Mouse (Mus musculus): ENCODE results near the gene Ripor2. TPM values are rescaled to one million over a fixed set of nuclear protein-coding genes. Genes with fewer than 3 reads are reported as not detected.

The Ripor2 gene
- total RNA-seq, 2 experiments from 2014 or later = 7.1 to 15.5 TPM

- ATAC-seq (replicated peaks; ENCODE audit: low FRiP score, poor library complexity, severe bottlenecking) = no peak
Observed at GRCm38 (mm10) chr13:24578317-24578716, 3.7 kb upstream of the Ripor2 start.

- ATAC-seq (replicated peaks; ENCODE audit: low FRiP score, poor library complexity, severe bottlenecking) = peak; percentile 84
Observed at GRCm38 (mm10) chr13:24580759-24581158, 1.2 kb upstream of the Ripor2 start.

GRCm38 (mm10) chr13:24584403-24584802 lies 2.4 kb downstream of the Ripor2 start:
- ATAC-seq (replicated peaks; ENCODE audit: low FRiP score, poor library complexity, severe bottlenecking) = no peak

- no peak for ATAC-seq (replicated peaks; ENCODE audit: low FRiP score, poor library complexity, severe bottlenecking)
Observed at GRCm38 (mm10) chr13:24584841-24585240, 2.9 kb downstream of the Ripor2 start.

DNA sequence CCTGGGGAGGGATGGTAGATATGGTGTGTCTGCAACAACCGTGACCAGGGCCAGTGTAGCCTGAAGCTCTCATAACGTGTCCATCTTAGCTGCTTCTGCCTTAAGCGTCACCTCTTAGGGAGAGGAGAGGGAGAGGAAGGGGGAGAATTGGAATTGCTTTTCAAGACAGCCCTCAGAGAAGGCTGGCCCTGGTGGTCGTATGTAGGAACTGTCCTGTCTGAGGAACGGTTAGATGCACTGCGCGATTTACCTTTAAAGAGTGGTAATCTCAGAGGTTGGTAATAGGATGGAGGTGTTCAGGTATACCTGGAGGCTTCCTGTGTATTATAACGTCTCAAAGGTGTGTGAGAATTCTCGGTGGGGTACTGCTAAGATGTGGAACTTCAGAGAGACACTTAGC lies 3.4 kb downstream of the Ripor2 start:
- no peak for ATAC-seq (replicated peaks; ENCODE audit: low FRiP score, poor library complexity, severe bottlenecking)

- no peak for ATAC-seq (replicated peaks; ENCODE audit: low FRiP score, poor library complexity, severe bottlenecking)
Observed at GRCm38 (mm10) chr13:24587192-24587895, 5.4 kb downstream of the Ripor2 start.

DNA sequence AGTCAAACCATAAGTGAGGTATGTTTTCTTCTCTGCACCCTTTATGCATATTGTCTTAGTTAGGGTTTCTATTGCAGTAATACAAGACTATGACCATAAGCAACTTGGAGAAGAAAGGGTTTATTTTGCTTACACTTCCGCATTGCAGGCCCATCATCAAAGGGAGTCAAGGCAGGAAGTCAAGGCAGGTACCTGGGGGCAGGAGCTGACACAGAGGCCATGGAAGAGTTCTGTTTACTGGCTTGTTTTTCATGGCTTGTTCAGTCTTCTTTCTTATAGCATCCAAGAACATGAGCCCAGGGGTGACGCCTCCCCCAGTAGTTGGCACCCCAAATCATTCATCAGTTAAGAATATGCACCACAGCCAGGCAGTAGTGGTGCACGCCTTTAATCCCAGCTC lies 6.6 kb downstream of the Ripor2 start:
- no peak for ATAC-seq (replicated peaks; ENCODE audit: low FRiP score, poor library complexity, severe bottlenecking)

DNA sequence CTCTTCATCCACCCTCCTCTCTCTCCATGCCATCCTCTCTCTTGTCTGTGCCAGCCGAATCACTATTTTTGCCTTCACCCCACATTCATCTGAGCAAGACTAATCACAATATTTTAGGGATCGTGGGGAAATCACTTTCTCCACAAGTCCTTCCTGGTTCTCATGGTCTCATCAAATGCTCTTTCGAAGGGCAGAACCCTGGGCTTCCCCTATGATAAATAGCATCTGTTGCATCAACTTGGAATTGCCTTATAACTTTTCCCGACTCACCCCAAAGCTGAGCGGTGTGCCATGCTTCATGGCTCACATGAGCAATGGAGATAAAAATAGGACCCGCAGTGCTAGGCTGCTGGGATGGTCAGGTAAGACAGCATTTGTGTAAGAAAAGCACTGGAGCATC lies 9.7 kb downstream of the Ripor2 start:
- ATAC-seq (replicated peaks; ENCODE audit: low FRiP score, poor library complexity, severe bottlenecking) = no peak

- ATAC-seq (replicated peaks; ENCODE audit: low FRiP score, poor library complexity, severe bottlenecking) = no peak
Observed at GRCm38 (mm10) chr13:24594303-24594702, 12.3 kb downstream of the Ripor2 start.

DNA sequence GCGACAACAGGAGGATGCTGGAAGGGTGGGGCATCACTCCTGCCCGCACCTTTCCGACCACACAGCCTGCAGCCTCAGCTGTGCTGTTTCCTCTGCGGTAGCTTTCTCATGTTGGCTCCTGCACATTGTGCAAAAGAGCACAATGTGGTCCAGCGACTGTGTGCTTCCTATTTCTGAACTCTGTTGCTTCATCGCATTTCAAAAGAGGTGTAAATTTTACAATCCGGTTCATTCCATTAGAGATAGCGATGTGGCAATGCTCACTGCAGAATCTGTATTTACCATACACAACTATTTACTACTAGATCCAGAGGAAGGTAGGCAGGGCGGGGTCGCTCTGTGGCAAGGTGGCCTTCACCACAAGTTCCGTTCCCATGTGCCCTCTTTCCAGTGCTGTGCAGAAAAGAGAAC lies 17.6 kb downstream of the Ripor2 start:
- no peak for ATAC-seq (replicated peaks; ENCODE audit: low FRiP score, poor library complexity, severe bottlenecking)

- ATAC-seq (replicated peaks; ENCODE audit: low FRiP score, poor library complexity, severe bottlenecking) = peak; percentile 46; the same call in 1 of the 2 replicates
Observed at GRCm38 (mm10) chr13:24602978-24603377, 21.0 kb downstream of the Ripor2 start.

DNA sequence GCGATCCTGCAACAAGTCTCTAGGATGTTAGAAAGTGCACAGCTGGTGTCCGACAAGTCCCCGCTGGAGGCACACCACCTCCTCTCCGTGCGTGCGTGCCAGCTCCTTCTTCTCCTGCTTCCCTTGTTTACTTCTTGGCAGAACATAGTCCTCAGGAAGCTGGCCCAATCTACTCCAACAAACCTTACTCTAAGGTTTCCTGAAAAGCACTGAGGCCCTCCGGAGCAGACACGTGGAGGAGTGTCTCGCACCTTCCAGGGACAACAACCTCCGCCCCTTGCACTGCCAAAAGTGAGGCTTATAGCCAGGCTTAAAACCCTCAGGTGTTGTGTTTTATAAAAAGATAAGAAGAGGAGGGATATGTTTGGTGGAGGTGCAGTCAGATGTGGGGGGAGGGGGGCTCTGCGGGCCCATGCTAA lies 21.6 kb downstream of the Ripor2 start:
- no peak for ATAC-seq (replicated peaks; ENCODE audit: low FRiP score, poor library complexity, severe bottlenecking)

- ATAC-seq (replicated peaks; ENCODE audit: low FRiP score, poor library complexity, severe bottlenecking) = no peak
Observed at GRCm38 (mm10) chr13:24604096-24604495, 22.1 kb downstream of the Ripor2 start.

- no peak for ATAC-seq (replicated peaks; ENCODE audit: low FRiP score, poor library complexity, severe bottlenecking)
Observed at GRCm38 (mm10) chr13:24604761-24605591, 23.0 kb downstream of the Ripor2 start.

DNA sequence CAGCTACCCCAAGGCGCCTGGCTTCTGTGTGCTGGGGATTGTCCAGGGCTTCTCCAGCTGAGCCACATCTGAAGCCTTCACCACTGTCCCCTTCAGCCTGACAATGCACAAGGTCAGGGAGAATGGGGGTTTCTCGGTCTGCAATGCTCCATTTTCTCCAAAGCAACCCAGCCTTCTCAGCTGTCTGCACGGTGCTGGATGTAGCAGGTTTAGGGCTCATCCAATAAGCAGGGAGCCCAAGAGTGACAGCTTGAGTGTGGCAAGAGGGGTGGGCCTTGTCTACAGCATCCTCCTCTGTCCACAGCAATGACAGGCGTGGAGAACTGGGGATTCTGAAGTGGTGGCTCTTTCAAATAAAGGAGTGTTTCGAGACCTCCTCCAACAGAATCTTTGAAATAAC lies 23.8 kb downstream of the Ripor2 start:
- ATAC-seq (replicated peaks; ENCODE audit: low FRiP score, poor library complexity, severe bottlenecking) = no peak

DNA sequence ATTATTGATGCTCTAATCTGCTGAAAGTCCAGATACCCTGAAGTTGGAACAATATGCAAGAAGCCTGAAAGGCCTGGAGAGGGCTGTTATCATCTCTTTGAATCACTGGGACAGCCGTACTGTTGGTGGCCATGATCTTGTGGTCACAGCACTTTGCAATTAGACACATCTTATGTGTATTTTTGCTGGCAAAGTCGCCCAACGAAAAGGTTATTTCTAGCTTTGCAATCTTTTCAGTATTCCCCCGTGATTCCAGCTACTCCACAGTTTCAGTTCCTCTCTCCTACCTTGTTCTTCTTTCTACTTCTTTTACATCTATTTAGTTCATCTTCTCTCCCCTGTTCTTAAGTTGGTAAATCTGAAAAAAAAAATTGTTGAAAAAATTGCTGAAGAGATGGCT lies 26.0 kb downstream of the Ripor2 start:
- ATAC-seq (replicated peaks; ENCODE audit: low FRiP score, poor library complexity, severe bottlenecking) = no peak

GRCm38 (mm10) chr13:24608709-24609108 lies 26.7 kb downstream of the Ripor2 start:
- no peak for ATAC-seq (replicated peaks; ENCODE audit: low FRiP score, poor library complexity, severe bottlenecking)

DNA sequence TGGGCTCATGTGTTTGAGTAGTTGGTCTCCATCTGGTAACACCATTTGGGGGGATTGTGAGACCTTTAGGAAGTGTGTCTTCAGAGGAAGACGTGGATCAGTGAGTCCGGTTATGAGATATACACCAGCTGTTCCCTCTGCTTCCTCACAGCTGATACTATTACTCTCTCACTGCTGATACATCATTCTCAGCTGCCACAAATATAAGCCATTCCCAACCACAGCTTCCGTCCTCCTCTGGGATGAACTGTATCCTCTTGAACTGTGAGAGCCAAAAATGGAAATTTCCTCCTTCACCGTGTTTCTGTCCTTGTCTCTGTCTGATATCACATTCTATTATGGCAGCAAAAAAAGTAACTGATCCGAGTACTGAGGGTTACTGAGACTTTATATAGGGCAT lies 28.9 kb downstream of the Ripor2 start:
- ATAC-seq (replicated peaks; ENCODE audit: low FRiP score, poor library complexity, severe bottlenecking) = no peak

- ATAC-seq (replicated peaks; ENCODE audit: low FRiP score, poor library complexity, severe bottlenecking) = no peak
Observed at GRCm38 (mm10) chr13:24613031-24613430, 31.0 kb downstream of the Ripor2 start.

DNA sequence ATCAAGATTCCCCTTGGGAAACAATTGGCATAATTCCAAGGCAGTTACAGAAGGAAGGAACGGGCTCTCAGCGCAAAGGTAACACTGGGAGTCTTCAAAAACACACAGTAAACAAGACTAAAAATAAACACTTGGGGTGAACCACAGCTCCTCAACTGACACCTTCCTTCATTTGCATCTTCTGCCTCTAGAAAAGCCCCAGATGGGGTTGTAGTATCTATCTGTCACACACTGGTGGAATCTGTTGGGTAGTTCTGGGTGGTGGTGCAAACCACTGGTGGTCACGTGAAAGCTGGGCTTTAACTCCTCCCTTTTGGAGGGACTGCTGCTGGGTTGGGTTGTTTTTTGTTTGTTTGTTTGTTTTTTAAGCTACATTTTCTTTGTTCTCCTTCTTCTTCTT lies 31.4 kb downstream of the Ripor2 start:
- ATAC-seq (replicated peaks; ENCODE audit: low FRiP score, poor library complexity, severe bottlenecking) = peak; percentile 77

All from erythroid progenitor cell, adult 5-6 weeks (primary cell).